ENCODE assay signal across 8 mouse cellular contexts in genomic region chr17:35915538-35916296, GRCm38 (mm10). TPM values are rescaled to one million over a fixed set of nuclear protein-coding genes. Genes with fewer than 3 reads are reported as not detected.
A peak's percentile ranks its signal among the peaks of the same experiment; 100 is the strongest.
DNase-seq lines count a peak whose midpoint lies in the region; TF ChIP-seq lines count a peak whose summit lies in the region.

No protein-coding gene starts in this region.

- H3K36me3 ChIP-seq in hindbrain, embryonic 10.5 days = peaks cover 59% of the 10 kb centered on the region
- peaks cover 19% of the 10 kb centered on the region for H3K36me3 ChIP-seq in splenic B cell, adult 2 months (ENCODE audit: control insufficient read depth, insufficient read depth, low read length, poor library complexity, severe bottlenecking)

- no peak for DNase-seq in layer of hippocampus, adult 2 months (ENCODE audit: low spot score in 2 of 2)
- no peak for DNase-seq in layer of hippocampus, adult 9-11 months
- peak; percentile 63 for DNase-seq in adipocyte (ENCODE audit: low spot score)
- no peak for DNase-seq in hindbrain, embryonic 10.5 days (ENCODE audit: low spot score)
- peak; percentile 31 for DNase-seq in liver
- DNase-seq in splenic B cell, adult 2 months (ENCODE audit: low read depth, low spot score) = peak; percentile 38
- DNase-seq in Muller cell, postnatal 12 days (ENCODE audit: inconsistent ontology term) = no peak
- DNase-seq in gastrocnemius, postnatal 36 days = no peak

- intact Hi-C loops in gastrocnemius, postnatal 36 days (cut with DNase I) = no loop called here

- peaks cover 23% of the 10 kb centered on the region for H3K4me1 ChIP-seq in hindbrain, embryonic 10.5 days (replicated peaks)

- no peaks in the 10 kb centered on the region for H3K27me3 ChIP-seq in hindbrain, embryonic 10.5 days (ENCODE audit: insufficient read depth, poor library complexity, severe bottlenecking)
- no peaks in the 10 kb centered on the region for H3K27me3 ChIP-seq in splenic B cell, adult 2 months (ENCODE audit: control insufficient read depth, insufficient read depth, low read length, poor library complexity, severe bottlenecking)

- TF ChIP-seq CTCF in layer of hippocampus, adult 2 months (conservative IDR thresholded peaks at IDR 0.05) = no peak

- no peaks in the 10 kb centered on the region for H3K9me3 ChIP-seq in hindbrain, embryonic 10.5 days

- WGBS in hindbrain, embryonic 10.5 days = 3% methylated on average over 28 of the region's 28 CpGs

- H3K4me3 ChIP-seq in layer of hippocampus, adult 2 months = peak overlapping the region; percentile 93
- peak overlapping the region; percentile 85 for H3K4me3 ChIP-seq in hindbrain, embryonic 10.5 days

- H3K27ac ChIP-seq in layer of hippocampus, adult 2 months = peak overlapping the region; percentile 100
- peak overlapping the region; percentile 99 for H3K27ac ChIP-seq in hindbrain, embryonic 10.5 days

RNA-seq across cellular contexts. Expression of gene Mrps18b, which starts 0.5 kb away (rescaled TPM):
- 10 to 100 TPM; 36.3 to 43.0 TPM for total RNA-seq in layer of hippocampus, adult 2 months (2021)
- polyA plus RNA-seq in hindbrain, embryonic 10.5 days (2016; fragmentation: Nextera tagmentation; extraction: Ambion mirVana) = 75.7 and 88.1 TPM in 2 replicates
- total RNA-seq in gastrocnemius, postnatal 36 days (2021) = 10 to 100 TPM; 53.8 to 55.4 TPM

RNA-seq across cellular contexts. Expression of gene Ppp1r10, which starts 0.5 kb away (rescaled TPM):
- 10 to 100 TPM; 83.2 to 83.8 TPM for total RNA-seq in layer of hippocampus, adult 2 months (2021)
- 59.9 and 64.5 TPM in 2 replicates for polyA plus RNA-seq in hindbrain, embryonic 10.5 days (2016; fragmentation: Nextera tagmentation; extraction: Ambion mirVana)
- 10 to 100 TPM; 17.8 to 19.2 TPM for total RNA-seq in gastrocnemius, postnatal 36 days (2021)

RNA-seq across cellular contexts. Expression of gene Atat1, which starts 5.8 kb away (rescaled TPM):
- 10 to 100 TPM; 58.7 to 64.8 TPM for total RNA-seq in layer of hippocampus, adult 2 months (2021)
- 136 and 227 TPM in 2 replicates for polyA plus RNA-seq in hindbrain, embryonic 10.5 days (2016; fragmentation: Nextera tagmentation; extraction: Ambion mirVana)
- 1 to 10 TPM; 3.0 to 3.2 TPM for total RNA-seq in gastrocnemius, postnatal 36 days (2021)

RNA-seq across cellular contexts. Expression of gene 2310061I04Rik, which starts 18.5 kb away (rescaled TPM):
- 10 to 100 TPM; 53.4 to 62.4 TPM for total RNA-seq in layer of hippocampus, adult 2 months (2021)
- 27.7 and 29.7 TPM in 2 replicates for polyA plus RNA-seq in hindbrain, embryonic 10.5 days (2016; fragmentation: Nextera tagmentation; extraction: Ambion mirVana)
- 10 to 100 TPM; 59.6 to 63.8 TPM for total RNA-seq in gastrocnemius, postnatal 36 days (2021)

RNA-seq across cellular contexts. Expression of gene Dhx16, which starts 36.1 kb away (rescaled TPM):
- 10 to 100 TPM; 28.1 to 31.3 TPM for total RNA-seq in layer of hippocampus, adult 2 months (2021)
- polyA plus RNA-seq in hindbrain, embryonic 10.5 days (2016; fragmentation: Nextera tagmentation; extraction: Ambion mirVana) = 53.0 and 58.9 TPM in 2 replicates
- total RNA-seq in gastrocnemius, postnatal 36 days (2021) = 10 to 100 TPM; 10.8 to 14.2 TPM

Comparison
In these comparisons a context has a peak if more than half of its experiments do, and no peak if none do; other contexts are left out.
1. DNase-seq: peak in adipocyte (single experiment), liver (single experiment) and splenic B cell, adult 2 months (single experiment); none in layer of hippocampus, adult 2 months (0 of 2), layer of hippocampus, adult 9-11 months (single experiment), hindbrain, embryonic 10.5 days (single experiment), Muller cell, postnatal 12 days (single experiment) and gastrocnemius, postnatal 36 days (0 of 2).
2. RNA of gene Ppp1r10, which starts 0.5 kb away (total RNA-seq): 83.2 to 83.8 TPM in layer of hippocampus, adult 2 months; 17.8 to 19.2 TPM in gastrocnemius, postnatal 36 days; every median in the first group is over 4 times any median in the second.
3. RNA of gene Atat1, which starts 5.8 kb away (total RNA-seq): 58.7 to 64.8 TPM in layer of hippocampus, adult 2 months; 3.0 to 3.2 TPM in gastrocnemius, postnatal 36 days; every median in the first group is over 10 times any median in the second.